Mouse (Mus musculus) neural tube, embryonic 10.5 days (tissue): ENCODE data around the gene Calr4.

ENCODE experiments used
- DNase-seq: peaks from one replicate; pipeline ENCODE4 v3.0.0-alpha.2; 2017; ENCODE audit warnings: low spot score; ENCODE audit errors: extremely low spot score

Gene Calr4

GRCm38 (mm10) chr4:109234806-109235350, 593 bp downstream of the Calr4 start:
- DNase-seq = no peak

GRCm38 (mm10) chr4:109236186-109236879, 2.0 kb downstream of the Calr4 start:
- no peak for DNase-seq

GRCm38 (mm10) chr4:109238428-109239268, 4.4 kb downstream of the Calr4 start:
- no peak for DNase-seq

GRCm38 (mm10) chr4:109241221-109241620, 6.9 kb downstream of the Calr4 start:
- no peak for DNase-seq

GRCm38 (mm10) chr4:109241934-109242333, 7.6 kb downstream of the Calr4 start:
- no peak for DNase-seq

GRCm38 (mm10) chr4:109244506-109244905, 10.2 kb downstream of the Calr4 start:
- DNase-seq = no peak

- no peak for DNase-seq
These were observed 10.8 kb downstream of the Calr4 start for GRCm38 (mm10) chr4:109245016-109245620.

- DNase-seq = no peak
These were observed 17.3 kb downstream of the Calr4 start for GRCm38 (mm10) chr4:109251605-109252004.

GRCm38 (mm10) chr4:109252199-109252598, 17.9 kb downstream of the Calr4 start:
- no peak for DNase-seq

- no peak for DNase-seq
These were observed 19.4 kb downstream of the Calr4 start for GRCm38 (mm10) chr4:109253664-109254151.

- DNase-seq = no peak
These were observed 20.2 kb downstream of the Calr4 start for GRCm38 (mm10) chr4:109254511-109254910.

GRCm38 (mm10) chr4:109255321-109255720, 21.0 kb downstream of the Calr4 start:
- DNase-seq = no peak

- no peak for DNase-seq
These were observed 21.6 kb downstream of the Calr4 start for GRCm38 (mm10) chr4:109255727-109256417.

GRCm38 (mm10) chr4:109256791-109257190, 22.5 kb downstream of the Calr4 start:
- no peak for DNase-seq

GRCm38 (mm10) chr4:109257639-109258038, 23.4 kb downstream of the Calr4 start:
- DNase-seq = no peak

- DNase-seq = no peak
These were observed 27.8 kb downstream of the Calr4 start for GRCm38 (mm10) chr4:109262068-109262467.

GRCm38 (mm10) chr4:109266056-109266455, 31.8 kb downstream of the Calr4 start:
- no peak for DNase-seq

GRCm38 (mm10) chr4:109266744-109267143, 32.5 kb downstream of the Calr4 start:
- DNase-seq = no peak

- no peak for DNase-seq
These were observed 33.2 kb downstream of the Calr4 start for GRCm38 (mm10) chr4:109267452-109267851.

- no peak for DNase-seq
These were observed 34.6 kb downstream of the Calr4 start for GRCm38 (mm10) chr4:109268903-109269302.

- no peak for DNase-seq
These were observed 37.5 kb downstream of the Calr4 start for GRCm38 (mm10) chr4:109271803-109272202.
